ENCODE assay signal across 12 mouse cellular contexts in genomic region chr1:127945696-127946575, GRCm38 (mm10).
DNase-seq lines count a peak whose midpoint lies in the region; ATAC-seq and TF ChIP-seq lines count a peak whose summit lies in the region.
"Had no signal": no experiment of that assay in that cellular context is flagged by ENCODE, and none has a peak within 500 bp of the region (broad histone marks: within the 10 kb centered on the region; RNA-seq: fewer than 3 reads in every experiment).

No protein-coding gene starts in this region.

- H3K27ac ChIP-seq in kidney, embryonic 15.5 days: peak overlapping the region; percentile 6; the same call in 1 of the 2 replicates
- 0 out of 2 replicates have a peak overlapping the region, but pooled peaks have one; percentile 3 for H3K27ac ChIP-seq in midbrain, embryonic 15.5 days
- H3K27ac ChIP-seq in midbrain, embryonic 13.5 days: no peak overlapping the region
- H3K27ac ChIP-seq: liver, embryonic 13.5 days; neural tube, embryonic 12.5 days had no signal

- no peak overlapping the region for H3K4me2 ChIP-seq in kidney, embryonic 15.5 days
- no peak overlapping the region for H3K4me2 ChIP-seq in midbrain, embryonic 15.5 days
- no peak overlapping the region for H3K4me2 ChIP-seq in midbrain, embryonic 13.5 days (replicated peaks)
- no peak overlapping the region for H3K4me2 ChIP-seq in myocyte (ENCODE audit: low read depth)
- H3K4me2 ChIP-seq: liver, embryonic 13.5 days; midbrain, embryonic 11.5 days; neural tube, embryonic 12.5 days had no signal

- peak; percentile 31 for DNase-seq in gastrocnemius, postnatal 10 days
- DNase-seq in gastrocnemius, adult 8-10 months (ENCODE audit: low spot score in 2 of 2): no peak
- no peak for DNase-seq in kidney, adult 8-10 months
- no peak for DNase-seq in c-Kit-positive CD71-positive TER-119-positive erythroid progenitor cells, embryonic 14.5 days (ENCODE audit: low spot score)
- DNase-seq: liver, embryonic 13.5 days; right cerebral cortex, postnatal 25 days had no signal

- no peaks in the 10 kb centered on the region for H3K4me1 ChIP-seq in kidney, embryonic 15.5 days
- no peaks in the 10 kb centered on the region for H3K4me1 ChIP-seq in midbrain, embryonic 15.5 days
- H3K4me1 ChIP-seq in midbrain, embryonic 13.5 days (replicated peaks): no peaks in the 10 kb centered on the region
- H3K4me1 ChIP-seq: neural tube, embryonic 12.5 days had no signal

- H3K9ac ChIP-seq in kidney, embryonic 15.5 days: no peak overlapping the region
- no peak overlapping the region for H3K9ac ChIP-seq in midbrain, embryonic 15.5 days
- H3K9ac ChIP-seq in midbrain, embryonic 13.5 days (replicated peaks): no peak overlapping the region
- H3K9ac ChIP-seq: liver, embryonic 13.5 days; neural tube, embryonic 12.5 days had no signal

- no peaks in the 10 kb centered on the region for H3K79me2 ChIP-seq in myocyte (ENCODE audit: control insufficient read depth, insufficient read depth)

- no peak overlapping the region for H3ac ChIP-seq in myocyte (ENCODE audit: control insufficient read depth, insufficient read length)

- WGBS in kidney, embryonic 15.5 days: 86% methylated on average over 3 of the region's 3 CpGs
- 83% methylated on average over 3 of the region's 3 CpGs for WGBS in midbrain, embryonic 15.5 days
- 88% methylated on average over 3 of the region's 3 CpGs for WGBS in midbrain, embryonic 13.5 days

- no peak overlapping the region for H3K4me3 ChIP-seq in kidney, embryonic 15.5 days (replicated peaks)
- no peak overlapping the region for H3K4me3 ChIP-seq in midbrain, embryonic 15.5 days
- H3K4me3 ChIP-seq in midbrain, embryonic 13.5 days (replicated peaks): no peak overlapping the region
- no peak overlapping the region for H3K4me3 ChIP-seq in myocyte
- H3K4me3 ChIP-seq: liver, embryonic 13.5 days; neural tube, embryonic 12.5 days had no signal

- peaks cover 42% of the 10 kb centered on the region for H3K36me3 ChIP-seq in kidney, embryonic 15.5 days
- H3K36me3 ChIP-seq in midbrain, embryonic 15.5 days (replicated peaks): peaks cover 25% of the 10 kb centered on the region; the same call in 1 of the 2 replicates
- H3K36me3 ChIP-seq in midbrain, embryonic 13.5 days: peaks cover 48% of the 10 kb centered on the region
- H3K36me3 ChIP-seq in myocyte (ENCODE audit: control insufficient read depth, insufficient read depth): peaks cover 16% of the 10 kb centered on the region

- ATAC-seq in kidney, embryonic 15.5 days (replicated peaks; ENCODE audit: low FRiP score): no peak
- no peak for ATAC-seq in midbrain, embryonic 15.5 days (replicated peaks)
- ATAC-seq in midbrain, embryonic 13.5 days: no peak

- TF ChIP-seq POLR2A in myocyte (IDR thresholded peaks at IDR 0.05; ENCODE audit: insufficient read length, low read depth): no peak

- H3K9me3 ChIP-seq in kidney, embryonic 15.5 days (replicated peaks): 0 out of 2 replicates have a peak, but pooled peaks cover 2% of the 10 kb centered on the region
- no peaks in the 10 kb centered on the region for H3K9me3 ChIP-seq in midbrain, embryonic 15.5 days
- no peaks in the 10 kb centered on the region for H3K9me3 ChIP-seq in midbrain, embryonic 13.5 days
- H3K9me3 ChIP-seq: liver, embryonic 13.5 days had no signal

- H3K27me3 ChIP-seq in kidney, embryonic 15.5 days: no peaks in the 10 kb centered on the region
- H3K27me3 ChIP-seq in midbrain, embryonic 15.5 days (replicated peaks): no peaks in the 10 kb centered on the region
- no peaks in the 10 kb centered on the region for H3K27me3 ChIP-seq in midbrain, embryonic 13.5 days
- no peaks in the 10 kb centered on the region for H3K27me3 ChIP-seq in myocyte (ENCODE audit: control insufficient read depth, insufficient read depth, insufficient read length)
- H3K27me3 ChIP-seq: liver, embryonic 13.5 days; neural tube, embryonic 12.5 days had no signal

TF ChIP-seq in myocyte, 11 proteins besides CTCF, POLR2A, EP300 and RAD21:
- TF ChIP-seq CEBPB (IDR thresholded peaks at IDR 0.05; ENCODE audit: insufficient read depth, poor library complexity, severe bottlenecking) (no peak), REST (IDR thresholded peaks at IDR 0.05; ENCODE audit: insufficient read depth, insufficient read length) (no peak), MYOG (IDR thresholded peaks at IDR 0.05; ENCODE audit: control insufficient read depth in 1 of 3, insufficient read depth in 1 of 3, insufficient read length in 2 of 3, low read depth in 2 of 3) (peak in 2 of 3 experiments; percentile 49 to 59), E2F4 (IDR thresholded peaks at IDR 0.05; ENCODE audit: insufficient read depth) (no peak), TCF3 (IDR thresholded peaks at IDR 0.05; ENCODE audit: insufficient read length, low read depth) (no peak), POLR2AphosphoS2 (IDR thresholded peaks at IDR 0.05; ENCODE audit: insufficient read length, low read depth) (no peak), TCF12 (IDR thresholded peaks at IDR 0.05; ENCODE audit: insufficient read depth, poor library complexity, severe bottlenecking) (no peak), MAX (IDR thresholded peaks at IDR 0.05; ENCODE audit: low read depth) (no peak), SRF (IDR thresholded peaks at IDR 0.05; ENCODE audit: control insufficient read depth, insufficient read length, low read depth) (no peak), USF1 (IDR thresholded peaks at IDR 0.05; ENCODE audit: low read depth) (no peak), MYOD1 (IDR thresholded peaks at IDR 0.05; ENCODE audit: control insufficient read depth in 1 of 3, insufficient read length in 2 of 3, low read depth in 2 of 3) (peak; percentile 49 to 77 (median 60))
